Mouse (Mus musculus): ENCODE measurements around the gene Sars2. TPM values are rescaled to one million over a fixed set of nuclear protein-coding genes. Genes with fewer than 3 reads are reported as not detected.
A peak's percentile ranks its signal among the peaks of the same experiment; 100 is the strongest.
"Not testable (repeated sequence)": the region's sequence is repeated elsewhere in the genome, so short reads cannot be mapped to it uniquely, and the experiment has no call there.

Gene Sars2
- total RNA-seq (2015) = 8.1 and 8.8 TPM in 2 replicates
- 13.5 and 15.7 TPM in 2 replicates for total RNA-seq (2017)

GRCm38 (mm10) chr7:28741709-28742438 is at the start of gene Sars2, which contains the start of gene Mrps12:
Gene Sars2, plus strand, starts transcription at chr7:28741992.
Gene Mrps12, minus strand, starts transcription at chr7:28741820.
- ATAC-seq (replicated peaks; ENCODE audit: poor library complexity) = peak; percentile 96

GRCm38 (mm10) chr7:28692545-28693320 is 49.1 kb upstream of the Sars2 start, which contains the start of gene Fbxo27:
Gene Fbxo27, plus strand, starts transcription at chr7:28692849.
- ATAC-seq (replicated peaks; ENCODE audit: poor library complexity) = no peak

GRCm38 (mm10) chr7:28693321-28693966 is 48.3 kb upstream of the Sars2 start:
- ATAC-seq (replicated peaks; ENCODE audit: poor library complexity) = peak; percentile 91

- ATAC-seq (replicated peaks; ENCODE audit: poor library complexity) = no peak
These were observed 47.4 kb upstream of the Sars2 start for GRCm38 (mm10) chr7:28694423-28694822.

- peak; percentile 75 for ATAC-seq (replicated peaks; ENCODE audit: poor library complexity)
These were observed 46.8 kb upstream of the Sars2 start for GRCm38 (mm10) chr7:28694966-28695511.

- ATAC-seq (replicated peaks; ENCODE audit: poor library complexity) = no peak
These were observed 44.5 kb upstream of the Sars2 start for GRCm38 (mm10) chr7:28697277-28697676.

- ATAC-seq (replicated peaks; ENCODE audit: poor library complexity) = no peak
These were observed 41.5 kb upstream of the Sars2 start for GRCm38 (mm10) chr7:28700269-28700668.

- ATAC-seq (replicated peaks; ENCODE audit: poor library complexity) = not testable (repeated sequence)
These were observed 40.5 kb upstream of the Sars2 start for GRCm38 (mm10) chr7:28701306-28701705.

GRCm38 (mm10) chr7:28702601-28703143 is 39.1 kb upstream of the Sars2 start:
- peak; percentile 57 for ATAC-seq (replicated peaks; ENCODE audit: poor library complexity)

- peak; percentile 92 for ATAC-seq (replicated peaks; ENCODE audit: poor library complexity)
These were observed 32.3 kb upstream of the Sars2 start for GRCm38 (mm10) chr7:28709454-28709853.

- no peak for ATAC-seq (replicated peaks; ENCODE audit: poor library complexity)
These were observed 30.8 kb upstream of the Sars2 start for GRCm38 (mm10) chr7:28710962-28711361.

GRCm38 (mm10) chr7:28714667-28715066 is 27.1 kb upstream of the Sars2 start:
- ATAC-seq (replicated peaks; ENCODE audit: poor library complexity) = no peak

- 0 out of 2 replicates have a peak, but pooled peaks have one; percentile 52 for ATAC-seq (replicated peaks; ENCODE audit: poor library complexity)
These were observed 26.2 kb upstream of the Sars2 start for GRCm38 (mm10) chr7:28715598-28715997.

GRCm38 (mm10) chr7:28716590-28717281 is 25.1 kb upstream of the Sars2 start, which contains the start of gene Fbxo17:
Gene Fbxo17, plus strand, starts transcription at chr7:28716804.
- ATAC-seq (replicated peaks; ENCODE audit: poor library complexity) = peak; percentile 82

GRCm38 (mm10) chr7:28717726-28718125 is 24.1 kb upstream of the Sars2 start:
- ATAC-seq (replicated peaks; ENCODE audit: poor library complexity) = no peak

- no peak for ATAC-seq (replicated peaks; ENCODE audit: poor library complexity)
These were observed 22.6 kb upstream of the Sars2 start for GRCm38 (mm10) chr7:28719159-28719558.

GRCm38 (mm10) chr7:28719650-28720049 is 22.1 kb upstream of the Sars2 start:
- no peak for ATAC-seq (replicated peaks; ENCODE audit: poor library complexity)

- ATAC-seq (replicated peaks; ENCODE audit: poor library complexity) = no peak
These were observed 20.8 kb upstream of the Sars2 start for GRCm38 (mm10) chr7:28720753-28721537.

- peak; percentile 79 for ATAC-seq (replicated peaks; ENCODE audit: poor library complexity)
These were observed 19.7 kb upstream of the Sars2 start for GRCm38 (mm10) chr7:28722079-28722478.
